Mouse (Mus musculus) lung, adult 2 months (tissue): ENCODE results near the gene Muc4.

Experiments
- CTCF ChIP-seq: fragments of 200-500 bp; IDR thresholded peaks from 2 replicates; pipeline ENCODE4 v1.5.1; 2011; ENCODE audit warnings: mild to moderate bottlenecking, low read length, control low read depth; ENCODE audit not compliant: insufficient read depth
- POLR2A ChIP-seq: fragments of 200-500 bp; IDR thresholded peaks from 2 replicates; pipeline ENCODE4 v1.6.1; 2011; ENCODE audit warnings: low read depth, mild to moderate bottlenecking, control low read depth, low read length, borderline replicate concordance; ENCODE audit errors: extremely low read depth

- TF ChIP-seq POLR2A, result no peak
- TF ChIP-seq CTCF, result no peak
Measured at GRCm38 (mm10) chr16:32703312-32703912, 32.3 kb upstream of the Muc4 start.
